In genomic region chr1:106316641-106317304, GRCm38 (mm10) we compare ENCODE assay signal across 10 mouse cellular contexts.
A peak's percentile ranks its signal among the peaks of the same experiment; 100 is the strongest.
DNase-seq lines count a peak whose midpoint lies in the region; ATAC-seq lines count a peak whose summit lies in the region.
"Had no signal": no experiment of that assay in that cellular context is flagged by ENCODE, and none has a peak within 500 bp of the region (broad histone marks: within the 10 kb centered on the region; RNA-seq: fewer than 3 reads in every experiment).

No protein-coding gene starts in this region.

- H3K4me2 ChIP-seq in heart, embryonic 12.5 days: no peak overlapping the region
- H3K4me2 ChIP-seq in intestine, embryonic 16.5 days (ENCODE audit: low read depth, low read length): no peak overlapping the region

- peak; percentile 98 for DNase-seq in heart, adult 11 months
- peak; percentile 71 for DNase-seq in lung, postnatal 36 days
- DNase-seq in frontal cortex, postnatal 14 days (ENCODE audit: low spot score in 2 of 2): no peak
- DNase-seq: thymus, adult 18-20 months had no signal

- H3K4me1 ChIP-seq in heart, embryonic 12.5 days (replicated peaks): peaks cover 12% of the 10 kb centered on the region
- peaks cover 26% of the 10 kb centered on the region for H3K4me1 ChIP-seq in brown adipose tissue, adult 24 weeks (ENCODE audit: control insufficient read depth, insufficient read depth, insufficient read length, low read length)
- H3K4me1 ChIP-seq in intestine, embryonic 16.5 days (ENCODE audit: control insufficient read depth, insufficient read depth, low read length): no peaks in the 10 kb centered on the region

- no peak overlapping the region for H3K9ac ChIP-seq in heart, embryonic 12.5 days
- no peak overlapping the region for H3K9ac ChIP-seq in intestine, embryonic 16.5 days (ENCODE audit: low read depth, low read length)
- H3K9ac ChIP-seq: liver, embryonic 14.5 days had no signal

- no peaks in the 10 kb centered on the region for H3K9me3 ChIP-seq in heart, embryonic 12.5 days (replicated peaks)
- H3K9me3 ChIP-seq in intestine, embryonic 16.5 days (ENCODE audit: control insufficient read depth, low read length): no peaks in the 10 kb centered on the region

- no peak for ATAC-seq in heart, embryonic 12.5 days (ENCODE audit: insufficient number of reproducible peaks, low FRiP score)
- peak; percentile 85 to 87 for ATAC-seq in hematopoietic stem cell, adult 5-6 weeks (replicated peaks in 1 of 2; ENCODE audit: insufficient read depth in 1 of 2, low FRiP score in 2 of 2, low TSS enrichment in 1 of 2, low read depth in 1 of 2, poor library complexity in 2 of 2, severe bottlenecking in 2 of 2)
- ATAC-seq in activated CD4-positive, CD25-positive, alpha-beta regulatory T cell, adult 4 months: no peak
- no peak for ATAC-seq in intestine, embryonic 16.5 days

- no peak overlapping the region for H3K4me3 ChIP-seq in heart, embryonic 12.5 days
- no peak overlapping the region for H3K4me3 ChIP-seq in brown adipose tissue, adult 24 weeks (ENCODE audit: insufficient read depth, low read depth, low read length)
- no peak overlapping the region for H3K4me3 ChIP-seq in intestine, embryonic 16.5 days (ENCODE audit: low read length)

- WGBS in heart, embryonic 12.5 days: 59% methylated on average over 4 of the region's 4 CpGs
- WGBS in intestine, embryonic 16.5 days: 69% methylated on average over 4 of the region's 4 CpGs

- no peaks in the 10 kb centered on the region for H3K27me3 ChIP-seq in heart, embryonic 12.5 days (replicated peaks)
- H3K27me3 ChIP-seq in intestine, embryonic 16.5 days (replicated peaks; ENCODE audit: control insufficient read depth, insufficient read depth, low read length): no peaks in the 10 kb centered on the region

- peaks cover 6% of the 10 kb centered on the region; the same call in 1 of the 2 replicates for H3K36me3 ChIP-seq in heart, embryonic 12.5 days
- no peaks in the 10 kb centered on the region for H3K36me3 ChIP-seq in intestine, embryonic 16.5 days (ENCODE audit: control insufficient read depth, insufficient read depth, low read length)

- H3K27ac ChIP-seq in heart, embryonic 12.5 days (ENCODE audit: poor library complexity, severe bottlenecking): no peak overlapping the region; the same call in 1 of the 2 replicates
- H3K27ac ChIP-seq in brown adipose tissue, adult 24 weeks (replicated peaks; ENCODE audit: low read depth, low read length): peak overlapping the region; percentile 85
- H3K27ac ChIP-seq in intestine, embryonic 16.5 days (ENCODE audit: low read length): no peak overlapping the region
- H3K27ac ChIP-seq: liver, embryonic 14.5 days had no signal

Comparison
In these comparisons a context has a peak if more than half of its experiments do, and no peak if none do; other contexts are left out.
1. DNase-seq: peak in heart, adult 11 months (single experiment) and lung, postnatal 36 days (single experiment); none in frontal cortex, postnatal 14 days (0 of 2).
2. ATAC-seq: peak in hematopoietic stem cell, adult 5-6 weeks (2 of 2); none in heart, embryonic 12.5 days (single experiment), activated CD4-positive, CD25-positive, alpha-beta regulatory T cell, adult 4 months (single experiment) and intestine, embryonic 16.5 days (single experiment).